Mouse (Mus musculus) olfactory bulb, adult 2 months (tissue): ENCODE data around the gene Nvl.

Experiments
- CTCF ChIP-seq: fragments of 200-500 bp; IDR thresholded peaks from 2 replicates; pipeline ENCODE4 v1.5.1; 2012; ENCODE audit warnings: low read depth, mild to moderate bottlenecking, low read length, moderate library complexity; ENCODE audit not compliant: insufficient read depth
- POLR2A ChIP-seq: fragments of 200-500 bp; IDR thresholded peaks from 2 replicates; pipeline ENCODE4 v1.6.1; 2012; ENCODE audit warnings: mild to moderate bottlenecking, low read depth, low read length, moderate library complexity; ENCODE audit not compliant: insufficient read depth

- TF ChIP-seq POLR2A: no peak
- no peak for TF ChIP-seq CTCF
Measured at GRCm38 (mm10) chr1:181150431-181150826, 6.4 kb upstream of the Nvl start.
